Mouse (Mus musculus) R1 (cell line): ENCODE measurements around the gene Sncg.
A peak's percentile ranks its signal among the peaks of the same experiment; 100 is the strongest.

Experiments used
- DNase-seq: peaks from one replicate; pipeline ENCODE4 v3.0.0-alpha.2; 2018; ENCODE audit warnings: low read depth, low spot score

The Sncg gene

DNA sequence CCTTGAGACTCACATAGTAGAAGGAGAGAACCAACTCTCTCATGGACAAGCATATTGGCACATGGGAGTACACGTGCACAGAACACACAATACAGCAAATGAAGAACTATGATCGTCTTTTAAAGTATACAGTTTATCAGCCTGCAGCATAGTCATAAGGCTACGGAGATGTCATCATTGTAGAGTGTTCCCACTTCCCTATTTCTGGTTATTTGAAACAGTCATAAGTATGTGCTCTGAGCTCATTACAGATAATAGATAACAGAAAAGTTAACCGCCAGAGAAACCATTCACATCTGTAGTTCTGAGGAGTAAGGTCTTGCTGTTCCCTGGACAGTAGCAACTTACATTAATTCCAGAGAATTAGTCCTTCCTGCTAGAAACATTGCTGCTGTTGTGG lies 31.5 kb downstream of the Sncg start:
- DNase-seq: no peak

DNA sequence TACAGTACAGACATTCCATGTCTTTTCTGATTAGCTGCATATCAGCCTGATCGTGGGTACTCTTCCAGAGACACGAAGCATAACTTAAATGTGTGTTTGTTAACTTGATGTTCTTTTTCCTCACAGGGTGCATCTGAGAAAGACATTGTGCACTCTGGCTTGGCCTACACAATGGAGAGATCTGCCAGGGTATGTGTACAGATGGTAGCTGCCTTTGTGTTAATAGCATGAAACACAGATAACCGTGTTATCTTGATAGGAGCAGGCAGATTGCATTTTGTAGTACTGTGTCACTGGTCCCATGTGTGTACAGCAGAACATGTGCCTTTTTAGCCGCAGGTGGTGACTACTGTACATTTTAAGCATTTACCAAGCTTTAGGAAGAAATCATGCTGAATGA lies 32.6 kb downstream of the Sncg start:
- DNase-seq: no peak

DNA sequence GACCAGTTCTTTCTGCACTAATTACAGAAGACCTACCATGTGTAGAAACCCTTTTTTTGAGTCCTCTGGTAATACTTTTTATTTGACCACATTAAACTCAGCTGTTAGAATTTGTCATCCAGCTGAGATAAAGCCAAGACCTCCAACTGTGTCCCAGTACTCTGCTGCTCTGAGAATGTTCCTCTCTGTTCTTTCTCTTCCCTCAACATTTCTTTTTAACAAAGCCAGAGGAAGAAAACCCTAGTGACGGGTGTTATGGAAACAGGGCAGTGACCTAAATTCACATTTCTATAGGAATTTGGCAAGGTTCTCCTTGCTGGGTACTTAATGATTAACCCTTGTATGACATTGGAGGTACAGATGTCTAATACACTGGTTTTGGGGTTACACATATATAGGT lies 35.1 kb downstream of the Sncg start:
- no peak for DNase-seq

DNA sequence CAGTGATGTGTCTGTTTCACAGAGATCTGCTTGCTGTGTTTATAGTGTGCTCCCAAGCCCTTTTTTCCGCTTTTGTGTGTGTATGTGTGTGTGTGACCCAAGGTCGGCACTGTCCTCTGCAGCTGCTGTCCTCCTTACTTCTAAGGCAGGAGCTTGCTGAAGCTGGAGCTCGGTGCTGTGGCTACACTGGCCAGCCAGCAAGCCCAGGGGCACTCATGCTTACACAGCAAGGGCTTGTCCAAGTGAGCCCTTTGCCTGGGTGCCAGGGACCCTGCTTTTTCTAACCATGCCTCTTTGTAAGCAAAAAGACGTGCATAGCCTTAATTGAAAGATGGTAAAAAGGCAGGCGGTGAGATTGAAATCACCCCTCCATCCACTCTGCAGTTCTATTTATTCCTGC lies 42.1 kb downstream of the Sncg start:
- no peak for DNase-seq

DNA sequence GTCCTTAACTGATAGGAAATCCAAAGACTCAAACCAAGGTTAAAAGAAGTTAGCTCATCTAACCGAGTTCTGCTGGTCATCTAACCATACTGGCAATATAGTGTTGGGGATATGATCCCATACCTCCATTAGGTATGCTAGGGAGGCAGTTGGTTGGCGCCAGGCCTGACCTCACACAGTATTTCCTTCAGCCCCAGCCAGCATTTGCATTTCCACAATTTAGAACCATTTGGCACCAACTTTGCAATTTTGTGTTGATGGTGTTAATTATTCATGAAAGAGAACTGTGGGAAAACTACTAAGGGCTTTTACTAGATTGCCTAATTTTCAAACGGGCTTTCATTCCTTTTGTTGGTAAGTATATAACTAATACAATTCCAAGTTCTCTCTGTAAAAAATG lies 42.7 kb downstream of the Sncg start:
- no peak for DNase-seq

DNA sequence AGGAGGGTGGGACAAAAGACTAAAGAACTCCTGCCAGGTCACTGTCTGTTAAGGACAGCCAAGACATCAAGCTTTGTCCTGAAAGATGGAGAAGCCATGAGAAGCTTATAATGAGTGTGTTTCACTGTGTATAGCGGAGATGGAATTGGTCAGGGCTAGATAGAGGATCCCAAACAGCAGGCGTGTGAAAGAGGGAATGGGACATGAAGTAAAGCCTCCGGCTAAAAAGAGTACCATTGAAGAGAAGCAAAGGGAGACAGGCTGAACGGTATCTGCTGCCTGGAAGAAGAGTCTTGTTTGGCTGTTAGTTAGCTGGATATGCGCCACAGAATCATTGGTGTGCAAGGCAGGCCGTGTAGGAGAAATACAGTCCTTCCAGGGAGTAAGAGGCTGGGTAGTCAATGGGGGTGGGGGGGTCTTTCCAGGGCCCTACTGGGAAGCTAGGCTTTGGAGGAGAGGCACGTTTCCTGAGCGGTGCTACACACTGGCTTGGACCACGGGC lies 43.9 kb downstream of the Sncg start:
- no peak for DNase-seq

DNA sequence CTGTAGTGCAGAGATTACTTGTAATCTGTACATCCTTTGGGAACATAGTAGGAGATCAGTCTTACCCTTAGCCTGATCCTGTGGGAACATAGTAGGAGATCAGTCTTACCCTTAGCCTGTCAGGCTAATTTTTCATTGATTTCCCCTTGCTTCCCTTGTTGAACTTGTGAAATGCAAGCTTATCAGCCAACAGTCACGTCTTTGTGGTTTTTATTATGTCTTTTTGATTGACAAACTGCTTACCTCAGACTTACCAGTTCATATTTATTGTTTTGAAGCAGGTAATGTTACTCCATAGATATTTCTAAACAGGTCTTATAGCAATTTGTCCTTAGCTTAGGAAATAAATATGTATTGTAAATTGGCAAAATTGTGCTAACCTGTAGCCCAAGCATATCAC lies 47.0 kb downstream of the Sncg start:
- DNase-seq: no peak

DNA sequence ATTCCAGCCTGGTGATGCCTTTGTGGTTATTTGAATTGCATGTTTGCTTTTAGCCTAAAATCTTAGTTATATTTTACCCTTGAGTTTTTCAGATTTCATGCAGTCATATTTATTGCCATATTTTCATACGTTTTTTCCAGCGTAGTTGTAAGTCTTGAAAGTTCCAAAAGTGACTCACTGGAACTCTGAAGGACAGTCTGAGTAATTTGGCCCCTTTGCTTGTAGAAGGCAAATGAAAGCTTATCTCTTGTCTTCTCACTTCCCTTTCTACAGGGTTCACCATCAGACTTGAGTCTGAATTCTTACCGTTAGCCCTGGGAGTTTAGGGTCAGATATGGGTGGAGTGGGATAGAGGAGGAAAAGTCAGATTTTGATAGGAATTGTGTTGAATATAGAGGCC lies 48.0 kb downstream of the Sncg start:
- DNase-seq: no peak

DNA sequence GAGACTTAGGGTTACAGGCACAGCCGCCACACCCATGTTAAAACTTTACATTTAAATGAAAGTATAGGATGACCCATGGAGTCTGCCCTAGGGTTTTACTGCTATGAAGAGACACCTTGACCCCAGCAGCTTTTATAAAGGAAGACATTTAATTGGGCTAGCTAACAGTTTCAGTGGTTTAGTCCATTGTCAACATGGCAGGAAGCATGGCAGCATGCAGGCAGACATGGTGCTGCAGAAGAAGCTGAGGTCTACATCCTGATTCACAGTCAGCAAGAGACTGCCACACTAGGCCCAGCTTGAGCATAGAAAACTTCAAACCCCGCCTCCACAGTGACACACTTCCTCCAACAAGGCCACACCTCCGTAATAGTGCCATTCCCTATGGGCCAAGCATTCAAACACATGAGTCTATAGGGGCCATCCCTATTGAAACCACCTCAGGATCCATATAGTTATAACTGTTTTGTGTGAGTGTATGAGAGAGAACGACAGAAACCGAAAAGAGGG lies 51.0 kb downstream of the Sncg start:
- DNase-seq: peak; percentile 88
